Mouse (Mus musculus) spleen, postnatal 4 days (tissue): Measurements from ENCODE around the gene Zfp772.
"Not testable (repeated sequence)": the region's sequence is repeated elsewhere in the genome, so short reads cannot be mapped to it uniquely, and the experiment has no call there.

Experiments used
- DNase-seq, 2 experiments: peaks; one replicate each; pipeline ENCODE4 v3.0.0; 2022; ENCODE audit warnings: low spot score in 2 of 2

Zfp772 gene

GRCm38 (mm10) chr7:7209313-7210151 is at the start of gene Zfp772:
TSS of gene Zfp772 (minus strand) at chr7:7209998.
- DNase-seq: peak in 1 of 2 experiments; percentile 28

- DNase-seq: not testable (repeated sequence)
Observed at GRCm38 (mm10) chr7:7247228-7247627, 37.4 kb upstream of the Zfp772 start, which contains the start of gene Vmn2r29. TSS of gene Vmn2r29 (minus strand) at chr7:7247328.

- peak; percentile 43 to 80 for DNase-seq
Observed at GRCm38 (mm10) chr7:7188191-7188942, 21.4 kb downstream of the Zfp772 start.

DNA sequence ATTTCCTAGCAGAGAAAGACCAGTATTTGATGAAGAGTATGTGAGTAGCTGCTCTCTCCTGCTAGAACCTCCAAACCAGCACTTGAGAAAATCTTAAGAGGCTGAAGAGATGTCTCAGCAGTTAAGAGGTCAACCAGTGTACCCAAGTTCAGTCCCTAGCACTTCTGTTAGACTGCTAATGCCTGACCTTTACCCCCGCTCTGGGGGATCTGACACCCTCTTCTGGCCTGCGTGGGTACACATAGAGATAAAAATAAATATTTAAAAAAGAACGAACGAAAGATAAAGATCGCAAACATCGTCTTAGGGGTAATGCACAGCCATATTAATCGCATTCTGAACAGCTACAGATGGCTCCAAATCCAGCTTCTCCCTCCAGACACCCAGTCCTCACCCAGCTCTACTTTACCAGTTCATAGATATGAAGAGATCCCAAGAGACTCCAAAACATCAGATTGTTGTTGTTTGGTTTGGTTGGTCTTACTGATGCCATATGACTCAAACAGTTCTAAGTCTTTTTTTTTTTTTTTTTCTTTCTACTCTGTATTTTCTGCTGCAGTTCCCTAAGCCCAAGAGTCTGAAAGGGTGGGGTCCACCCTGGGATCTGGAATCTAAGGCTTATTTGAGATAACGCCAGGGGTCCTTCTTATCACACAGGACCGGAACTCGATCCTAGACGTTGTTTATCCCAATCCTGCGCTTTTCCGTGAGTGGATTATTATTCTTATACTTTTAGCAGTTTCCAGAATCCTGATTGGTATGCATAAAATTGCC is 22.2 kb downstream of the Zfp772 start:
- no peak for DNase-seq

DNA sequence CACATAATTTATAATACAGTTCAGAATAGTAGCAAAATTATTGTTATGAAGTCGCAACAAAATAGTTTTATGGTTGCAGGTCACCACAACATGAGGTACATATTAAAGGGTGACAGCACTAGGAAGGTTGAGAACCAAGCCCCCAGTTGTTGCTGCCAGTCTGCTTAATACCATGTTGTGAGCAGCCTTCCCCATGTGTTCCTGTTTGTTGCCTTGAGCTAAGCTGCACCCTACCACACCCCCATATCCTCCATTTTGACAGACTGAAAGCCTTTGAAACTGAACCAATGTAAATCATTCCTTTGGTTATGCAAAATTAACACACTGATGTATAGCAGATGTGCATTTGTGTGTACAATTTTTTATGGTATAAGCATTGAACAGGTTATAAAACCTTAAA is 23.9 kb downstream of the Zfp772 start:
- no peak for DNase-seq

DNA sequence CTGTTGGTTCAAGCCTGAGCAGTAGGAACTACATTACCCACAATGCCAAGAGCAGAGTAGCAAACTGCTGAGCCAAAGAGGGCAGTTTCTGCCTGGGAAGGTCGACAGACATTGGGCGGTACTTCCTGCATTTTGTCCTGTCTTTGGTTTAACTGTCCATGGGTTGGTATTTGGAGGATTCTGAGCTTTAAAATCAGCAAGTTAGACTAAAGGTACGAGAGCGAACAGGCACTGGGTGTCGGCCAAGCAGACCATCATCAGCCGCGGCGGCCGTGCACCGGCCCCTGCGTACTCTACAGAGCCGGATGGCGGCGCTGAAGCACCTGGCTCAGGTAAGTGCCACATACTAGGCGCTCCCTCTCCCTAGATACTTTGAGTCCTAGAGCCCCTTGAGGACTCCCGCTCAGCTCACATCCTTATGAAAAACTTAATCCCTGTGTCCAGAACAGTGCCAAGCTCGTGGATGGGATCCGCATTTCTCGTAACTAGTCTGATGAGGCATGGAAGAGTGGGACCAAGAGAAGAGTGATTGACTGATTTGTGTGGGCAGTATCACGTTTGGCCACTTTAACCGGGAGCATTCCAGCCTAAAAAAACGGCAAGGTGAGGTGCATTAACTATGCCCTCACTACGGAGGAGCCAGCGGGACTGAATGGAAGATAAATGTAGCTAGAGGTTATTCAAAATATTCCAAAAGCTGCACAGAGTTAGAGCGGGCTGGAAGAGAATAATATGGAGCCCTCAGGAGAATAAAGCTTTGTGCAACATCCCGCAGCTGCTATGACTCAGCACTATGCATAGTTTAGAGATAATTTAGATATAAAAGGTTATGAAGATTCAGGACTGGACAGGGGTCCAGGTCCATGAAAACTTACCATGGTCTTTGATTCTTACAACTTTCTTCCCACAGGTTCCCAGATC is 38.3 kb downstream of the Zfp772 start, which contains the start of gene Zfp418:
TSS of gene Zfp418 (plus strand) at position 104 of the 921 bp plus-strand sequence.
- DNase-seq: peak in 1 of 2 experiments; percentile 19
